Mouse (Mus musculus) kidney, postnatal 36 days (tissue): Measurements from ENCODE around the gene Inka1.

Experiments
- DNase-seq, 2 experiments: peaks; one replicate each; pipeline ENCODE4 v3.0.0; 2021 to 2022; ENCODE audit warnings: mixed read lengths in 2 of 2

Inka1 gene

DNA sequence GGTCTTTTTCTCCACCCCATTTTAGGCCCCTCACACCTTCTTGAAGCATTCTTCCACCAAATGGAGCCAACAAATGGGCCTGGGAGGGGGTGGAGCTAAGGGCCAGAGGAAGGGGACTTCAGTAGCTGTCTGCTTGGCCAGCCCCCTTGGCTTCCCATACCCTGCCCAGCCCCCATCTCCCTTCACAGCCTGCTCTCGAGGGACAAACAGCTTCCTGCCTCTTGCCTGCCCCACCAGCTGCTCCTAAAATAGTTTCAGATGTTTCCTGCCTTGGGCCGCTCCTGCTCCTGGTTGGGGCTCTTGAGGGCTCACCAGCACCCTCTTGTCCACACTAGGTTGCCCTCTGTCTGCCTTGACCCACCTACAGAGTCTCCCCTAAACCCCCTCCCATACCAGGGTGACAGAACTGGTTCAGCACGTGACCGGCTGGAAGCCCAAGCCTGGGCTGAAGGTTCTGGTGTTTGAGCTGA, 2.2 kb downstream of the Inka1 start:
- DNase-seq, result peak; percentile 89 to 92

DNA sequence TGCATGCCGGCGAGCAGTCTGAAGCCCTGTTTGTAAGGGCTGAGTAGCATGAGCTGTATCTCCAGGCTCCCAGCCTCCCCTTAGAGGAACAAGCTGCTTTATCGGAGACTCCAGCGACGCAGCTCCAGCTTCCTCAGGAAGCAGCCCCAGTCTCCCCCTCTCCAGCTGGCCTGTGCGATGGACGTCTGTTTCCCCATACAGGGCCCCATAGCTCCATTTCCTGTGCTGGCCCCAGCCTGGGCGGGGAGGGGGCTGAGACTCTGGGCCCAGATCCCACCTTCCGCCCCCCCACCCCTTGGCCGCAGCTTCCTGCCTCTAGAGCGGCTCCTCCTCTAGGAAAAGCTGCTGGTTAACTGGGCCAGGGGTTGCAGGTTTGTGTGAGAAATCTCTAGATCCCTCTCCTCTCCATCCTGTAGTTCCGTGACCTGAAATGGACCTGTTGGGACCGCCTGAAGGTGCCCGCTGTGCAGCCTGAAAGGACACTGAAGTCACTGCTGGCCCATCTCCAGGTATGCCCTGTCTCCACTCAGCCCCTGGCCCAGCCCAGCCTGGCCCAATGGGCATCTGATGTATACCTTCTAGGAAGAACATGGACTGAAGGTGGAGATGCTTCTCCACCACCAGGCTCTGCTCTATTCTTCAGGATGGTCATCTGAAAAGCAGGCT, 2.9 kb downstream of the Inka1 start, which contains the start of gene Gm20661:
TSS of gene Gm20661 (plus strand) at position 378 of the 666 bp plus-strand sequence.
- peak; percentile 78 to 79 for DNase-seq

DNA sequence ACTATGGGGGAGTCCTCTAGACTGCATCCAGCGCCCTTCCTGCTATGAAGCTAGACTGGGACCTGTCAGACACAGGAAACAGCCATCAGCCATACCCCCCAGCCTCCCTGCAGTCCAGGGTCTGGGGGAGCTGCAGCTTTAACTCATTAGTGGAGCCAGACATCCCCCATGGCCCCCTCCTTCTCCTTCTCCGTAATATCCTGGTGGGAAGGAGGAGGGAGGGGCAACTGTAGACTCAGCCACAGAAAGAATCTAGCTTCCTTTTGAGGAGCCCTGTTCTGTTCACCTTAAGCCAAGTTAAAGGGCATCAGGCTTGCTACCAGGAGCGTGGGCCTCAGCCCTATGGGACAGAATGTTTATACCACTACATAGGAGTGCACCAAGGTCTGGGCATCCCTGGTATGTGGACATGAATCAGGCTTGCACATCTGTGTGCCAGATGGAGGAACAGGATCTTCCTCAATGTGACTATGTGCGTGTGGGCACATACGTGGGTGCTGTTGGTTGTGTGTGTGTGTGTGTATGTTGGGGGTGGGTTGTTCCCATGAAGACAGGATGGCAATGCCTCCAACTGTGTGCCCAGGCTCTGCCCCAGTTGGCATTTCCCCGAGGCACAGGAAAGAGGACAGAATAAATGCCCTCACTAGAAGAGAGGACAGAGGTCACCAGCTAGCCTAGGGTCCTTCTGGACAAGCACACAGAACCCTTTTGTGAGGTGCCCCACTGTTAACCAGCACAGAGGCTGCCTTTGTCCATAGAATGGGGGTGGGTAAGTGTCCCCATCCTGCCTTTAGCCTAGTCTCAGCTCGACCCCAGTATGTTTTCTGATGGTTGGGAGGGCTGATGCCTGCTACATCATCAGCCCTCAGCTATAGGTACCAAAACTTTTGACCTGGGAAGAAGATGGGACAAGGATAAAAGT, 3.7 kb downstream of the Inka1 start:
- peak; percentile 38 to 42 for DNase-seq

DNA sequence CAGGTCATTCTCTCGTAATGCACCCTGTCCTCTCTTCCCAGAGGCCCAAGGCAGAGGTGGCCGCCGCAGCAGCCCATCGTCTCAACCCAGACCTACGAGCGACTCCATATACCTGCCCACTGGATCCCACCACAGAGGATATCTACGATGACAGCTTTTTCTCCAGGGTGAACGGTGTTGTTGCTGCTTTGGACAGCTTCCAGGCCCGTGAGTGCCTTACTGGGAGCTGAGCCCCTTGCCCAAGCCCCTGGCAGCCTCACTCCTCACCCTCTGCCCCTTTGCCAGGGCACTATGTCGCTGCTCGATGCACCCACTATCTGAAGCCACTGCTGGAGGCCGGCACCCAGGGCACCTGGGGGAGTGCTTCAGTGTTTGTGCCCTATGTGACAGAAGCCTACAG, 6.9 kb downstream of the Inka1 start:
- no peak for DNase-seq

DNA sequence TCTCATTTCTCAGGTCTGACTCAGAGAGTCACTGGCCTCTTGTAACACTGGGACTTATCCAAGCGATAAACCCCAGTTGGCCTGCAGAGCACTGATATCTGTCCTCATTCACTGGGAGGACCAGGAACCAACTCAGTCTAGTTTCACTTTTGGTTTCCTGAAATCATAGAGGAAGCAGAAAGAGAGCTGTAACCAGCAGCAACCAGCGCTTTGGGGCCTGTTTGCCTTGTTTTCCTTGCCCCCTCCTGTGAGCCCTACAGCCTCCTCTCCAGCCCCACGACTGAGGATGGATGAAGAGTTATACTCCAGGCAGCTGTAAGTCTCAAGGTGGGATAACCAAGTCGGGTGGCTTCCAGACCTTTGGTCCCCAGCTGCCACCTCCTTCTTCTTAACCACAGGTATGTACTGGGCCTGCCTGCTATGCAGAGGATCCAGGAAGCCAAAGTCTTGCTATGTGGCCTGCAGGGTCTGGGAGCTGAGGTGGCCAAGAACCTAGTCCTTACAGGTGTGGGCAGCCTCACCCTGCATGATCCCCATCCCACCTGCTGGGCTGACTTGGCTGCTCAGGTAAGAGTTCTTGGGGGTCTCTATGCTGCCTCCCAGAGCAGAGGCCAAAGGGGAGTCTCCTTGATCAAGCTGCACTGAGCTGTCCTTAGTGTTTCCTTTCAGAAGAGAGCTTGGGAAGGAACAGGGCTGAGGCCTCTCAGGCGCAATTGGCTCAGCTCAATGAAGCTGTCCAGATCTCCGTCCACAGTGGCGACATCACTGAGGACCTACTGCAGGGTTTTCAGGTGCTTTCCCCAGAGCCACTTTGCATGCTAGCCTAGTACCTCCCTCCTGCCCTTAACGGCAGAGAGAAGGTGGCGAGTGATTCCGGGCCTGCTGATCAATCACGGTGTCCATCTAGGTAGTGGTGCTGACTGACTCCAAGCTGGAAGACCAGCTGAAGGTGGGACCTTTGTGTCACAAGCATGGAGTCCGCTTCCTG, 10.0 kb downstream of the Inka1 start, which contains the start of gene Uba7:
TSS of gene Uba7 (plus strand) at position 107 of the 988 bp plus-strand sequence.
- DNase-seq, result peak; percentile 40 to 65

DNA sequence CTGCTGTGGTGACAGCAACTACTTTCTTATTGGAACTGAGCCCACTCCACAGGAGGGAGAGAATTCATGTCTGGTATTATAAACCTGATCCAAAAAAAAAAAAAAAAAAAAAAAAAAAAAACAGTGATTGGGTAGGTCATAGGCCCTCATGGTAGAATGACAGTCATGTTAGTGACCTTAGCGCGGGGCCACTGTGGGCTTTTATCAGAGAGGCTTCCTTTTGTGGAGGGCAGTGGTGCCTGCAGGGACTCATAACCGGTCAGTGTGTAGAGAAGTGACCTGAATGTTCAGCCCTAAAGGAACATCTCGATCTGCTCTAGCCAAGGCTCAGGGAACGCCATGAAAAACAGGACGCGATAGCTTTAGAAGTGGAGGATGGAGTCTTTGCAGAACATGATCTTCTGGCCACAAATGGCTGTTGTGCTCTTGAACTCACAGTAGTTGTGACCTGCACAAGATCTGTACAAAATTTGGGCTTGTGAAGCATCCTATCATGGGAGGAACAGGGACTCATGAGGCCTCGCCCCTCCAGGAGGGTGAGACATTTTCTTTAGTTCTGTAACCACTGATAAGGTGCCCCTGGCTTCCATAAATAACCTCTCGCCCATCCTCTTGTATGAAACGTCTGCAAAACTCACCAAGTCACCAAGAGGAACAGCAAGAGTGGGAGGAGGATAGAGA, 11.0 kb downstream of the Inka1 start:
- no peak for DNase-seq

DNA sequence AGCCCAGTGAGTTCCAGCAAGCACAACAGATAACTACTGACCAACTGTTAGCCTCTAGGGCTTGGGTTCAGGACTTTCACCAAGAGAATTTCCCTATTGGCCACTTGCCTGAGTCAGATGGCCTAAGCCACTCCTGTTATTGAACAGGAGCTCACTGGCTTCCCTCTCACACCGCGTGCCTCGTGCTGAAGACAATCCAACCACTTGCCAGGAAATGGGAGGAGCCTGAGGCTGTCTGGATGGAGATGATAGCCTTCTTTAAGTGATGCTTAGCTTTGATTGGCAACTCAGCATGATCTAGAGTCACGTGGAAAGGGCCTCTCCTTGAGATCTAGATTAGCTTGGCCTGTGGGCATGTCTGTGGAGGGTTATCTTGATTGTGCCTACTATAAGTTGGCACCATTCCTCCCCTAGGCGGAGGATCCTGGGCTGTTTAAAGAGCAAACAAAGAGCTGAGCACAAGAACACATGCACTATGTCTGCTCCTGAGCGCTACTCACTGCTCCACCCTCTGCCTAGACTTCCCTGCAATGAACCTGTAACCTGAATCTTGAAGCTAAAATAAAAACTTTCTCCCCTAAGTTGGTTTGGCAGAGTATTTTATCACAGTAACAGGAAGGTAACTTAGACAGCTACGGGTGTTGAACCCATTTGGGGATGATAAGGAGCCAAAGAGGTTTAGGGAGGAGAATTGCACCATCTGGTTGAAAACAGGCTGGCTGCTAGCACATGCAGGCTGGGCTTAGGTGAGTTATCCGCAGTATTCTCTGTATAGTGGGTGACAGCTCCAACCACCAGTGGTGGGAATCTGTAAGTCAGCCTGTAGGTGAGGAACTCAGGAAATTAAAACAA, 13.8 kb downstream of the Inka1 start:
- DNase-seq, result peak; percentile 42 to 49

DNA sequence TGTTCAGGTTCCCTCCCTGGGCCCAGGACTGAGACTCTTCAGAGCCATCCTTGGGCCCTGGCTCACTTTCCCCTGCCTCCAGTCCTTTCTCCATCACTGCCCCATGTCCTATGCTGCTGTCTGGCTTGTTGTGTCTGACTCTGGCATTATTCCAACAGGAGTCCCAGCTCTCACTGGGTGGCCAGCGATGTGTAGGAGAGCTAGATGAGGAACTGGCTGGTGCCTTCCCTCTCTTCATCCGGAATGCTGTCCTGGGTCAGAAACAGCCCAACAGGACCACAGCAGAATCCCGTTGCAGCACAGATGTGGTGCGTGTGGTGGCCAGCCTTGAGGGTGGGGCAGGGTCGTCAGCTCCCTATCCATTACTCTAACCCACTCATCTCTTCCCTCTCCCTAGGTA, 15.4 kb downstream of the Inka1 start:
- DNase-seq, result no peak

DNA sequence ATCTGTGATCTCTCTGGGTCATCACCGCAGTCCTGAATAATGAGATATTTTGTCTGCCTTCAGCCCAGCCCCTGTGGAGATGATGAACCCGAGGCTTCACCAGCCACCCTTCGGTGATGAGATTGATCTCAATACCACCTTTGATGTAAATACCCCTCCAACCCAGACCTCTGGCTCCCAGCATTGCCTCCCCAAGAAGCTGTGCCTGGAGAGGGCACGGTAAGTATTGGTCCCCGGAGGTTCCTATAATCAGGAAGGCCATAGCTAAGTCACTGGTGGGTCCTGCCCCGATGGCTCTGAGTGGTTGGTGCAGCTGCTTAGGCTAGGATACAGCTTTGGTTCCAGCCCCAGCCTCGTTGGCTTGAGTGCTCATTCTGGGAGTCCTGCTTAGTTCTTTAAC, 17.1 kb downstream of the Inka1 start:
- DNase-seq, result no peak

DNA sequence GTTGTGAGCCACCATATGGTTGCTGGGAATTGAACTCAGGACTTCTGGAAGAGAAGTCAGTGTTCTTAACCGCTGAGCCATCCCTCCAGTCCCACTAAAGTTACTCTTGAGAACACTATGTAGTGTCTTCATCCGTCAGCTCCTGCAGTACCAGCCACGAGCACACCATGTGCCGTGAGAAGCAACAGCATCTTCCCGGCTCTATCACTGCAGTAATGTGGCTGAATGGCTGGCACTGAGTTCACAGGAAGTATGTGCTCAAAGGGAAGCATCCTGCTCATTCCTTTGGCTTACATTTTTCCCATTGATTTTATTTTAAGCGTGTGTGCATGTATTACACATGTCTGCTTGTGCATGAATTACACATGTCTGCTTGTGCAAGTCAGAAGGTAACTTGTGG, 18.2 kb downstream of the Inka1 start:
- peak in 1 of 2 experiments; percentile 23 for DNase-seq

DNA sequence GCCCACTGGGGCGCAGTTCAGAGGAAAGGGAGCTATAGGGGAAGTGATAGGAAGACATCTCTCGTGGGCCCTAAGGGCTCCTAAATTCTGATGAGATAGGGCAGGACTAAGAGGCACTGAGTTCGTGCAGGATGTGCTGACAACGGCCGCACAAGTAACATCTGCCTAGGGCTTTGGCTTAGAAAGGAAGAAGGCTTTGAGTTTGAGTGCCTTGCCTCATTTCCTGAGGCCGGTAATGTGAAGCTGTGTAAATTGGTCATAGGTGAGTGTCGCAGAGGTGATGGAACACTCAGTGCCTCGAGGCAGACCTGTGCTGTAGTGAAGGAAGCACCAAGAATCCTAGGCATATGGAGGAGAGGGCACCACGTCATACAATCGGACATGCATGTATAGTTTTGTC, 19.0 kb downstream of the Inka1 start:
- DNase-seq, result no peak

DNA sequence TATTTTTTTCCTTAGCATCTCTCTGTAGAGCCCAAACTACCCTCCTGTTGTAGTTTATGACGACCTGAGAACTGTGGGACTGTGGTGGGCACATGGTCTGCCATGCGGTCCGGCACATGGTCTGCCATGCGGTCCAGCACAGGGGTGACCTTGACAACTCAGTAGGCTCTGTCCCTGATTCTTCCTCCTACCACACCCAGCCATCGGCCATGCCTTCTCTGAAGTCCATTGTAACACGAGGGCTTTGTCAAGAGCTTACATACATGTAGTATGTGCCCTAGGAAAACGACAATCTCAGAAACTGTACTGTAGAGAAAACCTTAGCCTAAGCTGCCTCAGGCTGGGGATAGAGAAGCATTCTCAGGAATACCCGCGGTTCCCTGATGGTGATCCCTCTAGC, 21.0 kb downstream of the Inka1 start:
- DNase-seq, result no peak

DNA sequence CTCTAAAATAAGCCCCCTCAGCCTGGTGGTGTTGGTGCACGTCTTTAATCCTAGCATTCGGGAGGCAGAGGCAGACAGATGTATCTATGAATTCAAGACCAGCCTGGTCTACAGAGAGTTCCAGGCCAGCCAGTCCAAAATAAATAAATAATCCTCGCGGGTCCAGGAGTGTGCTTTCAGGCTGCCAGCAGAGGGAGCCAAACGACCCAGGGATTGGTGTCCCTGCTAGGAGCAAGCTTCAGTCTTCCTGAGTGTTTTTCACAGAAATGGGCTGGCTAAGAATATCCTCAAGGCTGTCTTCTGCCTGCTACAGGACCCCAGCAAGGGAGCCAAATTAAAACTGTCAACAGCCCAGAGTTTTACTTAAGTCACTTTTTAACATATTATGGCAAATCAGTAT, 22.0 kb downstream of the Inka1 start:
- DNase-seq, result peak; percentile 82 to 96

DNA sequence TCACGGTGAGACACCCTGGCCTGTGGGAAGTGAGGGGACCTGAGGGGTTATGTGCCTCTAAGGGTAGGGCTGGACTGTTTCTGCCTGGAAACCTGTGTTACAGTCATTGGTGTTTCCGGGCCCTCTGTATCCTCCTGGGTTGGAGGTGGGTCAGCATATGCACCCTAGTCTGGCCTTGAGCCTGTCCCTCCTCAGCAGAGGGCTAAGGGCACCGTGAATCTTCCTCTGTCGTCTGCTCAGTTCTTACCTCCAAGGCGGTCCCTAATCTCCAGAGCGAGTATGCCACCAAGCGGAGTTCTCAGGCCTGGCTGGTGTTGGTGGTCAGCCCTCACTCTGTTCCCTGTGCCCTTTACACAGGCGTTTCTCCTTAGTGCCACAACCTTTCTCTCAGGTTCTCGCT, 22.8 kb downstream of the Inka1 start:
- DNase-seq, result no peak

DNA sequence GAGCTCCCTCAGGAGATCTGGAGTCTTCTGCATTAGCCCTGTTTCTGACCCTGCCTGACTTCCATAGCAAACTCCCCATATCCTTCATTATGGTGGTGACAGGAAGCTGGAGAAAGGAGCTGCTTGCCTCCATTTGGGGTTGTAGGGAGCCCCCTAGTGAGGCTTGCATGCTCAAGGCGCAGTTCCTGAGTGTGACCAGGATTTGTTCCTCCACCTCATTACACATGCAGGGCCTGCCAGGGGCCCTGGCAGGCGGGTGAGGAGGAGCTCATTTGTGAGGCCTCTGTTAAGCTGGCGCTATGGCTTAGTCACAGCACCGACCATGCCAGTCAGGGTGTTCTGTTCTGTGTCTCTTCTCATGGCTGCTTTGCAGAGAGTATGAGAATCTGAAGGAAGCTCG, 23.8 kb downstream of the Inka1 start:
- peak in 1 of 2 experiments; percentile 16 for DNase-seq

DNA sequence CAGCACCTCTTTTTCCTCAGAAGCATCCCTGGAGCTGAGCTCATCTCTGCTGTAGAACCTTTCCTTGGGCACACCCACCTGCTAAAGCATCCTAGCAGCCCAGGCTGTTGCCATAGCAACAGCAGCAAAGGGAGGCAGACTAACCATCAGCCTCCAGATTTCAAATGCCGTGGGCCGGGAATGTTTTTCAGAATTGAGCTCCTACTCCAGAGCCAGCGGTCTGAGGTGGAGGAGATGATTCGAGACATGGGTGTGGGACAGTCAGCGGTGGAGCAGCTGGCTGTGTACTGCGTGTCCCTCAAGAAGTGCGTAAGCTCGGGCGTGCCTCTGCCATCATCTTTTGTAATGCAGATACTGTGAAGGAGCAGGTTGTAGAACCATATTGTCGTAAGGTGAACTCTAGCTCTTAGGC, 24.3 kb downstream of the Inka1 start:
- no peak for DNase-seq

DNA sequence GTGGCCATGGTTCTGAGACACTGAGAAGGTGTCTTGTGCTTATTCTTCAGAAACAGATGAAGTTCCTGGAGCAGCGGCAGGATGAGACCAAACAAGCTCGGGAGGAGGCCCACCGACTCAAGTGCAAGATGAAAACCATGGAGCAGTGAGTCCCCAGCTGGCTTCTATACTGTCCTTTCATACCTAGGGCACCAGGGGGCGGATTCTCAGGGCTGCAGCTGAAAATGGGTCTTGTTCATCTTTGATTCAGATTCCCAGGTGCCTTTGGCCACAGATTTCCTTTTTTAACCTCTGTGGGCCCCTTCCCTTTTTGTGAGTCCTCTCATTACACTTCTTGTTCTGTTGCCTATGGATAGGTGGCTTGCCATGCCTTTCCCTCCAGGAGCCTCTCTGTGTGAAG, 24.8 kb downstream of the Inka1 start:
- DNase-seq, result no peak

DNA sequence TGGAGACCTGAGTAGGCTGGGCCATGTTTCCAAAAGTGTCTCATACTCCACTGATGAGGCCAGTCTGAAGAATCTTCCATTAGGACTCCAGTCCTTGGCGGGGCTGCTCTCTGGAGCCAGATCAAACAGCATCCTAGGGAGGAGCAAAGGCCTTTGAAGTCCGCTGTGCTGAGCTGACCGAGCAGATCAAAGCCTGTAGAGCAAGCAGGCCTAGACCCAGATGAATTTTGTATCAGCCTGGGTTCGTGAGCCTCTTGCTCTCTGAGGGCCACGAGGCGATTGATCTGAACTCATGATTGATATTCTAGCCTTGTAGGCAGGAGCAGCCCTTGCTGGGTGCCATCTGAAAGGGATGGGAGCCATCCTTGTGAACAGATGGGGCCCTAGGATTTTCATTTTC, 25.8 kb downstream of the Inka1 start:
- no peak for DNase-seq

DNA sequence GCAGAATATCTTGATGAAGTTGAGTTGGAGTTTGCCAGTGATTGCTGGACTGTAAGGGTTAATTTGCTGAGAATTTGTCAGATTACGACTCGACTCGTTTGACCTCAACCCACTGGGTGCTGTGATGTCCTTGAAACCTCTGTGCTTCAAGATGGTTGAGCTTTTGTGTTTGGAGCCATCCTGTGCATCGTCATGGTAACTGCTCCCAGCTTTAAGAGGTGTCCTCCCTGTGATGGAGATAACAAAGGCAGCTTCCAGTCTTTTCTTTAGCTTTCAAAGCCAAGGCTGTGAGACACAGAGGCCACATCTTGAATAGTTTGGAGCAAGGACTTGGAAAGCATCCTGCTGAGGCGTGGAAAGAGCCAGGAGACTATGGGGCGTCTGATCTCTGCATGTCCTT, 28.5 kb downstream of the Inka1 start:
- no peak for DNase-seq

DNA sequence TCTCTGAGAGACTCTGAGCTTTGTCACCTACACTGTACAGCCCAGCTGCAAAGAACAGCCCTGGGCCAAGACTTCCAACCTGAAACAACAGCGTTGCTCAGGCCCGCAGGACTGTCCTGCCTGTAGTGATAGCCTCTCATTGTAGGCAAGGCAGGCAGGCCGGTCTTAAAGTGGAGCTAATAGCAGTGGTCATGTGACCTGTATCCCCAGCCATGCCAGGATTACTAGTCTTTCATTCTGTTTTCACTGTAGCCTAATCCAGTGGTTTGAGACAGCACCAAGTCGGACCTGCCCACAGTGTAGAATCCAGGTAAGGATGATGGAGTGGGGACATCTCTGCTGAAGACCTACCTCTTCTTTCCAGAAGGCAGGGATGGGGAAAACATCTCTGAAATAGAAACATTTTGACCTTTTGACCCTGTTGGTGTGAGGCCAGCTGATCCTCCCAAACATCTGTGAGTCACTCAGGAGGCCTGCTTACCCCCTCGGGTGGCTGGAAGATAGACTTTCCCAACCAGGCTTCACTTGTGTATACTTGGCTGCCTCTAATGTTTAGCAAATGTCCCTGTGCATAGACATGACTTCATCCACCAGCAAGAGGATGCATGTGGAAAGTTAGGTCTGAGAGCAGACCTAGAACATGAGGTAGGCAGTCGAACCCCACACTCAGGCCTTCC, 29.9 kb downstream of the Inka1 start:
- DNase-seq, result no peak
